Mouse (Mus musculus): ENCODE measurements around the gene Astl. TPM values are rescaled to one million over a fixed set of nuclear protein-coding genes. Genes with fewer than 3 reads are reported as not detected.

The Astl gene
- polyA plus RNA-seq, 1 experiment from 2014 or later = not detected

- Histone ChIP-seq H3K4me1 (replicated peaks) (no peaks in the 10 kb centered on the region), H3K27ac (replicated peaks) (no peak overlapping the region), H3K27me3 (no peaks in the 10 kb centered on the region), H3K9ac (no peak overlapping the region), H3K4me3 (no peak overlapping the region), H3K9me3 (no peaks in the 10 kb centered on the region), H3K36me3 (no peaks in the 10 kb centered on the region), H3K4me2 (no peak overlapping the region)
- 86% methylated on average over 7 of the region's 7 CpGs for WGBS
- no peak for ATAC-seq (ENCODE audit: low read depth)
Measured at GRCm38 (mm10) chr2:127310685-127311084, 27.8 kb upstream of the Astl start.

GRCm38 (mm10) chr2:127311193-127311592 lies 27.2 kb upstream of the Astl start:
- Histone ChIP-seq H3K27me3 (no peaks in the 10 kb centered on the region), H3K4me3 (no peak overlapping the region), H3K27ac (replicated peaks) (no peak overlapping the region), H3K36me3 (no peaks in the 10 kb centered on the region), H3K4me1 (replicated peaks) (no peaks in the 10 kb centered on the region), H3K9ac (no peak overlapping the region), H3K4me2 (no peak overlapping the region), H3K9me3 (no peaks in the 10 kb centered on the region)
- no peak for ATAC-seq (ENCODE audit: low read depth)
- 79% methylated on average over 1 of the region's 1 CpGs for WGBS

- Histone ChIP-seq H3K36me3 (no peaks in the 10 kb centered on the region), H3K9me3 (no peaks in the 10 kb centered on the region), H3K4me3 (no peak overlapping the region), H3K4me1 (replicated peaks) (no peaks in the 10 kb centered on the region), H3K9ac (no peak overlapping the region), H3K27me3 (no peaks in the 10 kb centered on the region), H3K27ac (replicated peaks) (no peak overlapping the region), H3K4me2 (no peak overlapping the region)
- ATAC-seq (ENCODE audit: low read depth) = no peak
- 94% methylated on average over 4 of the region's 4 CpGs for WGBS
Measured at GRCm38 (mm10) chr2:127312801-127313200, 25.6 kb upstream of the Astl start.

GRCm38 (mm10) chr2:127313878-127314277 lies 24.6 kb upstream of the Astl start:
- Histone ChIP-seq H3K4me3 (no peak overlapping the region), H3K27me3 (no peaks in the 10 kb centered on the region), H3K9ac (no peak overlapping the region), H3K9me3 (no peaks in the 10 kb centered on the region), H3K4me1 (replicated peaks) (no peaks in the 10 kb centered on the region), H3K4me2 (no peak overlapping the region), H3K27ac (replicated peaks) (0 out of 2 replicates have a peak overlapping the region, but pooled peaks have one; percentile 52), H3K36me3 (no peaks in the 10 kb centered on the region)
- ATAC-seq (ENCODE audit: low read depth) = no peak
- 54% methylated on average over 4 of the region's 4 CpGs for WGBS

- Histone ChIP-seq H3K4me3 (no peak overlapping the region), H3K4me2 (no peak overlapping the region), H3K27ac (replicated peaks) (peak overlapping the region; percentile 52; the same call in 1 of the 2 replicates), H3K36me3 (no peaks in the 10 kb centered on the region), H3K9ac (no peak overlapping the region), H3K4me1 (replicated peaks) (no peaks in the 10 kb centered on the region), H3K27me3 (no peaks in the 10 kb centered on the region), H3K9me3 (no peaks in the 10 kb centered on the region)
- WGBS = 80% methylated on average over 6 of the region's 6 CpGs
- no peak for ATAC-seq (ENCODE audit: low read depth)
Measured at GRCm38 (mm10) chr2:127314467-127315154, 23.8 kb upstream of the Astl start.

- no peak overlapping the region for H3K4me2 ChIP-seq
- H3K27ac ChIP-seq (replicated peaks) = no peak overlapping the region
- 100% methylated on average over 1 of the region's 1 CpGs for WGBS
- no peak overlapping the region for H3K9ac ChIP-seq
- no peaks in the 10 kb centered on the region for H3K9me3 ChIP-seq
- no peak for ATAC-seq (ENCODE audit: low read depth)
- no peaks in the 10 kb centered on the region for H3K4me1 ChIP-seq (replicated peaks)
- H3K27me3 ChIP-seq = no peaks in the 10 kb centered on the region
- H3K36me3 ChIP-seq = no peaks in the 10 kb centered on the region
- no peak overlapping the region for H3K4me3 ChIP-seq
Measured at GRCm38 (mm10) chr2:127315155-127315470, 23.3 kb upstream of the Astl start.

- H3K9me3 ChIP-seq = no peaks in the 10 kb centered on the region
- no peak overlapping the region for H3K9ac ChIP-seq
- no peaks in the 10 kb centered on the region for H3K36me3 ChIP-seq
- WGBS = 74% methylated on average over 5 of the region's 5 CpGs
- no peak overlapping the region for H3K27ac ChIP-seq (replicated peaks)
- H3K4me3 ChIP-seq = no peak overlapping the region
- H3K4me1 ChIP-seq (replicated peaks) = no peaks in the 10 kb centered on the region
- H3K4me2 ChIP-seq = no peak overlapping the region
- ATAC-seq (ENCODE audit: low read depth) = no peak
- H3K27me3 ChIP-seq = no peaks in the 10 kb centered on the region
Measured at GRCm38 (mm10) chr2:127316431-127316830, 22.0 kb upstream of the Astl start.

GRCm38 (mm10) chr2:127318136-127318535 lies 20.3 kb upstream of the Astl start:
- no peak for ATAC-seq (ENCODE audit: low read depth)
- H3K36me3 ChIP-seq = no peaks in the 10 kb centered on the region
- H3K4me1 ChIP-seq (replicated peaks) = no peaks in the 10 kb centered on the region
- no peak overlapping the region for H3K4me2 ChIP-seq
- H3K4me3 ChIP-seq = no peak overlapping the region
- WGBS = 90% methylated on average over 4 of the region's 4 CpGs
- H3K9ac ChIP-seq = no peak overlapping the region
- H3K9me3 ChIP-seq = no peaks in the 10 kb centered on the region
- no peaks in the 10 kb centered on the region for H3K27me3 ChIP-seq
- H3K27ac ChIP-seq (replicated peaks) = no peak overlapping the region

GRCm38 (mm10) chr2:127319071-127319470 lies 19.4 kb upstream of the Astl start:
- WGBS = 81% methylated on average over 4 of the region's 4 CpGs

GRCm38 (mm10) chr2:127322671-127323285 lies 15.7 kb upstream of the Astl start:
- H3K4me1 ChIP-seq (replicated peaks) = no peaks in the 10 kb centered on the region
- no peak overlapping the region for H3K4me3 ChIP-seq
- no peaks in the 10 kb centered on the region for H3K27me3 ChIP-seq
- no peaks in the 10 kb centered on the region for H3K36me3 ChIP-seq
- H3K9ac ChIP-seq = no peak overlapping the region
- 82% methylated on average over 6 of the region's 6 CpGs for WGBS
- no peaks in the 10 kb centered on the region for H3K9me3 ChIP-seq
- ATAC-seq (ENCODE audit: low read depth) = no peak
- no peak overlapping the region for H3K4me2 ChIP-seq
- no peak overlapping the region for H3K27ac ChIP-seq (replicated peaks)

More at GRCm38 (mm10) chr2:127319071-127319470, 19.4 kb upstream of the Astl start:
- ATAC-seq (ENCODE audit: low read depth) = no peak
- H3K4me2 ChIP-seq = no peak overlapping the region
- no peaks in the 10 kb centered on the region for H3K9me3 ChIP-seq
- no peak overlapping the region for H3K27ac ChIP-seq (replicated peaks)
- no peak overlapping the region for H3K9ac ChIP-seq
- H3K36me3 ChIP-seq = no peaks in the 10 kb centered on the region
- H3K4me3 ChIP-seq = no peak overlapping the region
- H3K4me1 ChIP-seq (replicated peaks) = no peaks in the 10 kb centered on the region
- H3K27me3 ChIP-seq = no peaks in the 10 kb centered on the region

GRCm38 (mm10) chr2:127323667-127324066 lies 14.8 kb upstream of the Astl start:
- Histone ChIP-seq H3K36me3 (no peaks in the 10 kb centered on the region), H3K27me3 (no peaks in the 10 kb centered on the region), H3K4me1 (replicated peaks) (no peaks in the 10 kb centered on the region), H3K9me3 (no peaks in the 10 kb centered on the region), H3K4me3 (no peak overlapping the region), H3K4me2 (no peak overlapping the region), H3K27ac (replicated peaks) (no peak overlapping the region), H3K9ac (no peak overlapping the region)
- 91% methylated on average over 1 of the region's 1 CpGs for WGBS
- no peak for ATAC-seq (ENCODE audit: low read depth)

- no peak for ATAC-seq (ENCODE audit: low read depth)
- Histone ChIP-seq H3K4me3 (no peak overlapping the region), H3K36me3 (no peaks in the 10 kb centered on the region), H3K9me3 (no peaks in the 10 kb centered on the region), H3K27me3 (no peaks in the 10 kb centered on the region), H3K4me2 (no peak overlapping the region), H3K4me1 (replicated peaks) (no peaks in the 10 kb centered on the region), H3K9ac (no peak overlapping the region), H3K27ac (replicated peaks) (no peak overlapping the region)
- WGBS = 71% methylated on average over 7 of the region's 7 CpGs
Measured at GRCm38 (mm10) chr2:127324456-127324855, 14.0 kb upstream of the Astl start.

All from neural tube, embryonic 13.5 days (tissue).